Mouse (Mus musculus) hindbrain, embryonic 10.5 days (tissue): ENCODE data around the gene Paqr6. TPM values are rescaled to one million over a fixed set of nuclear protein-coding genes. Genes with fewer than 3 reads are reported as not detected.
A peak's percentile ranks its signal among the peaks of the same experiment; 100 is the strongest.

Source experiments
- DNase-seq: peaks from one replicate; pipeline ENCODE4 v3.0.0-alpha.2; 2017; ENCODE audit warnings: low spot score
- H3K27ac ChIP-seq: fragments of 300-500 bp; sonication (generic); 2 replicates; pipeline ENCODE4 v1.5.1; 2016; ENCODE audit warnings: mild to moderate bottlenecking, moderate library complexity
- H3K27me3 ChIP-seq: fragments of 300-500 bp; sonication (generic); 2 replicates; pipeline ENCODE4 v1.6.1; 2016; ENCODE audit warnings: mild to moderate bottlenecking; ENCODE audit not compliant: poor library complexity, insufficient read depth, severe bottlenecking
- H3K36me3 ChIP-seq: fragments of 300-500 bp; sonication (generic); 2 replicates; pipeline ENCODE4 v1.6.1; 2016; ENCODE audit warnings: mild to moderate bottlenecking, moderate library complexity
- H3K4me1 ChIP-seq: fragments of 300-500 bp; sonication (generic); replicated peaks from 2 replicates; pipeline ENCODE4 v1.6.1; 2016; ENCODE audit warnings: mild to moderate bottlenecking
- H3K4me3 ChIP-seq: fragments of 300-500 bp; sonication (generic); 2 replicates; pipeline ENCODE4 v1.5.1; 2016; ENCODE audit warnings: mild to moderate bottlenecking, moderate library complexity
- H3K9me3 ChIP-seq: fragments of 300-500 bp; sonication (generic); 2 replicates; pipeline ENCODE4 v1.6.1; 2016; ENCODE audit warnings: mild to moderate bottlenecking, moderate library complexity
- WGBS: fragments of 180-500 bp; shearing (Covaris S2); methylation state at CpG from one replicate; pipeline ENCODE4 v1.1.7; 2016; 5-methylcytosine and 5-hydroxymethylcytosine counted together
- polyA plus RNA-seq: library from polyadenylated mRNA; unstranded; fragments of >200 nt; fragmentation: Nextera tagmentation; extraction: Ambion mirVana; gene quantifications from 2 replicates; pipeline ENCODE4 v1.2.1, GENCODE M21; 2016

Gene Paqr6
- polyA plus RNA-seq, 1 experiment from 2014 or later, result 0.86 TPM

DNA sequence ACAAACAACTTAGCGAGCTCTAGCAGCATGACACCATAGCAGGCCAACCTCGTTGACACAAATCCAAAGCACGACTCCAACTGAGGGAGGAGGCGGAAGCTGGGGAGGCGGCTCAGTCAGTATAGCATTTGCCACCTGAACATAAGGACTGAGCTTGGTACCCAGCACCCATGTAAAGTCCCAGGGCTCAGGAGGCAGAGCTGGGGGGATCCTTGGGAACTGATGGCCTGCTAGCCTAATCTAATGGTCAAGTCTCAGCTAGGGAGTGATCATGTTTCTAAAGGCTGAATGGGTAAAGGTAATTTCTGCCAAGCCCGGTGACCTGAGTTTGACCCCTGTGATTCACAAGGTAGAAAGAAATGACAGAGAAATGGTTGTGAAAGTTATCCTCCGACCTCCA is 43.1 kb downstream of the Paqr6 start:
- WGBS, result 62% methylated on average over 7 of the region's 7 CpGs
- H3K27ac ChIP-seq, result no peak overlapping the region
- DNase-seq, result no peak

GRCm38 (mm10) chr3:88408953-88409352 is 44.6 kb downstream of the Paqr6 start:
- Histone ChIP-seq H3K27ac (peak overlapping the region; percentile 98), H3K4me1 (peaks cover 38% of the 10 kb centered on the region), H3K36me3 (peaks cover 35% of the 10 kb centered on the region), H3K4me3 (peak overlapping the region; percentile 89), H3K27me3 (no peaks in the 10 kb centered on the region), H3K9me3 (no peaks in the 10 kb centered on the region)
- 68% methylated on average over 5 of the region's 5 CpGs for WGBS
- no peak for DNase-seq

More for the DNA sequence above, 43.1 kb downstream of the Paqr6 start:
- Histone ChIP-seq H3K4me1 (peaks cover 38% of the 10 kb centered on the region), H3K4me3 (no peak overlapping the region), H3K9me3 (no peaks in the 10 kb centered on the region), H3K36me3 (peaks cover 35% of the 10 kb centered on the region), H3K27me3 (no peaks in the 10 kb centered on the region)

DNA sequence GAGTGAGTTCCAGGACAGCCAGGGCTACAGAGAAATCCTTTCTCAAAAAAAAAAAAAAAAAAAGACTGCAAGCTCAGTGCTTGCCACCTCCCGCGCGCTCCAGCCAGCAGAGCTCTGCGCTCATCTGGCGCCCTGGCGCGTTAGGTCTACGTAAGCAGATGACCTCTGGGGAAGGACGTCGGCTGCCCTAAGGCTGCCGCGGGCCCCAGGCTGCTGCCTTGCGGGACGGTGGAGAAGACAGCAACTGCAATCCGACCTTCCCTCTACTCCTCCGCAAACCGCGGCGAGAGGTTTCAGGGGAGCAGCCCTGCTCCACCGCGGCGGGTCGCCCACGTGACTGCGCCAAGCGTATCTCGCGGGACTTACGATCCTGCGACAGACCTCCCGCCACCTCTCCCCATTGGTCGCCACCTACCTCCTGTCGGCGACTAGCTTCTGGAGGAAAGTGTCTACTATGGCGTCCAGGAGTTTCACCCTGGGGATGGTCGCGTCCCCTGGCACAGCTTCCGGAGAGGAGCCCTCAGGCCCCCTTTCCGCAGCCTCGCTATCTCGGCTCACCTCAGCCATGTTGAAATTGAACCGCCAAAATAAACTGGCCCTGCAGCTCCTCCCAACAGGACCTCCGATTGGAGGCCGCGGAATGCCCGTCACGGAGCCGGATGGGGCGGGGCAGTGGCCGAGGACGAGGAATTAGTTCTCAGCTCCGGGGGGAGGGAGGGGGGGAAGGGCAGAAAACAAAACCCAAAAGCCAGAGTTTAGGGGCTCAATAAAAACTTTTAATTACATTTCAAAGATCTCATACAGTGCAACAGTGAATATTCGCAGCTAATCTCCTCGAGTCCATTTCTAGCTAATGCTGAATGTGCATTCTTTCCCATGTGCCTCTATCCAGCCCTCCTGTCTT is 45.6 kb downstream of the Paqr6 start, which contains the start of gene Pmf1:
TSS of gene Pmf1 (minus strand) at position 591 of the 904 bp plus-strand sequence.
- Histone ChIP-seq H3K4me3 (peak within 1 kb of the TSS; percentile 89), H3K27me3 (no peaks in the 10 kb centered on the region), H3K4me1 (peaks cover 38% of the 10 kb centered on the region), H3K27ac (peak within 1 kb of the TSS; percentile 98), H3K9me3 (no peaks in the 10 kb centered on the region), H3K36me3 (peaks cover 37% of the 10 kb centered on the region)
- under 1% methylated on average over 54 of the region's 54 CpGs for WGBS
- DNase-seq, result peak; percentile 94

DNA sequence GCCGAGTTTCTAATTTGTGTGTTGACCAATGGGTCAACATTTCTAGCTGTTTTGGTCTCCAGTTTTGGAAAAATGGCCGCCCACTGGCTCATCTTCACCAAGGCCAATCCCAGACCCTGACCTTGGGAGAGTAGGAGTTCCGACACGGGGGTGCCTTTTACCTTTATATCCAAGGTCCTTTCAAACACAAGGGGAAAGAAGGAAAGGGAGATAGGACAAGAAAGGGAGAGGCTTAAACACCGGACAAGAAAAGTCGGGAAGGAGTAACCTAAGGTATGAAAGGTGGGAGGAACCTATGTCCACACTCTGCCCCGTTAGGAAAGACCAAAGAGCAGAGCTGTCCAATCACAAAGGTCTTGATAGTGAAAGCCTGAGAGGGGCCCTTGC is 46.3 kb downstream of the Paqr6 start:
- Histone ChIP-seq H3K27ac (peak overlapping the region; percentile 98), H3K36me3 (peaks cover 42% of the 10 kb centered on the region), H3K4me1 (peaks cover 38% of the 10 kb centered on the region), H3K4me3 (peak overlapping the region; percentile 89), H3K9me3 (no peaks in the 10 kb centered on the region), H3K27me3 (no peaks in the 10 kb centered on the region)
- DNase-seq, result no peak
- 32% methylated on average over 7 of the region's 7 CpGs for WGBS

GRCm38 (mm10) chr3:88411681-88412080 is 47.3 kb downstream of the Paqr6 start:
- Histone ChIP-seq H3K27ac (no peak overlapping the region), H3K36me3 (peaks cover 52% of the 10 kb centered on the region), H3K4me3 (no peak overlapping the region), H3K9me3 (no peaks in the 10 kb centered on the region), H3K4me1 (peaks cover 38% of the 10 kb centered on the region), H3K27me3 (no peaks in the 10 kb centered on the region)
- DNase-seq, result no peak
- WGBS, result 96% methylated on average over 4 of the region's 4 CpGs

DNA sequence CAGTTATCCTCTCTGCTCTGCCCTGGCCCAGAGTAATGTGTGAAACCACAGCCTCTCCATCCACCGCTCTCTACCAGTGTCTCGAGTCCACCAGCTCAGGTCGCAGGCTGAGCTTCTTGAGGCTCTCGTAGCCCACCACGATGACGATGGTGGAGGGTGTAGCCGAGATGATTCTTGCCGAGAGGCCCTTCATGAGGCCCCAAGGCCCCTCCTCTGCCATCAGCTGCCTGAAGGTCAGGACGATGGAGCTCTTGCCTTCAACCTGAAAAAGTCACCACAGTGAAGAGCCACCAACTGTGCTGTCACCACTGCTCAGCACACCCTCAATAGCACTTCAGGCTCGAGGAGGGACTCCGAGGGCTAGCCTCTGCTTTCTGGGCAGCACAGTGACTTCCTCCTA is 48.3 kb downstream of the Paqr6 start:
- WGBS, result 90% methylated on average over 11 of the region's 11 CpGs
- no peaks in the 10 kb centered on the region for H3K27me3 ChIP-seq
- H3K36me3 ChIP-seq, result peaks cover 62% of the 10 kb centered on the region
- H3K9me3 ChIP-seq, result no peaks in the 10 kb centered on the region
- H3K4me3 ChIP-seq, result no peak overlapping the region
- H3K27ac ChIP-seq, result no peak overlapping the region
- peaks cover 30% of the 10 kb centered on the region for H3K4me1 ChIP-seq
- no peak for DNase-seq

GRCm38 (mm10) chr3:88415668-88416067 is 51.3 kb downstream of the Paqr6 start:
- WGBS, result 87% methylated on average over 4 of the region's 4 CpGs
- H3K36me3 ChIP-seq, result peaks cover 92% of the 10 kb centered on the region
- no peak for DNase-seq
- peaks cover 12% of the 10 kb centered on the region for H3K4me1 ChIP-seq
- H3K27me3 ChIP-seq, result no peaks in the 10 kb centered on the region
- no peaks in the 10 kb centered on the region for H3K9me3 ChIP-seq
- H3K27ac ChIP-seq, result no peak overlapping the region
- no peak overlapping the region for H3K4me3 ChIP-seq

DNA sequence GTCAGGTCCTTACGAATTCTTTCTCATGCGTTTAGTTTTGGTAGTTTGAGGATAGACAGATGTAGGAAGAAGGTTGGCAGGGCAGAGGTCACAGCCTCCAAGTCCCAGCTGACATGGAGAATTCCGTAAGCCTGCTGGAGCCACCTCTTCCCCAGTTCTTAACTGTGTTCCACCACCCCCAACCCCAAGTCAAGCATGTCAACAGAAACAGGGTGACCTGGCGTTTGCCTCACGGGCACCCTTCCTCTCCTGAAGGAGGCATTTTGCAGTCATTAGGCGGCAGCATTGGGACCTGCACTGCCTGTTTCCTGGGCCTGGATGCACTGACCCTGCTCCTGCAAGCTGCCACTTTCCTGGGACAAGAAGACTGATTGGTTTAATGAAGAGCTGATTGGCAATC is 53.6 kb downstream of the Paqr6 start:
- peaks cover 78% of the 10 kb centered on the region for H3K36me3 ChIP-seq
- WGBS, result 88% methylated on average over 6 of the region's 6 CpGs

More for the DNA sequence above, 53.6 kb downstream of the Paqr6 start:
- peaks cover 20% of the 10 kb centered on the region for H3K4me1 ChIP-seq
- H3K4me3 ChIP-seq, result no peak overlapping the region
- no peak overlapping the region for H3K27ac ChIP-seq
- DNase-seq, result no peak
- no peaks in the 10 kb centered on the region for H3K9me3 ChIP-seq
- no peaks in the 10 kb centered on the region for H3K27me3 ChIP-seq

Other genes with a start within 250 kb of the Paqr6 start
- 10.2 and 15.1 TPM in 2 replicates for gene Mef2d, start 222.2 kb upstream of the Paqr6 start, polyA plus RNA-seq
- not detected in 2 replicates for gene Rhbg, start 109.9 kb upstream of the Paqr6 start, polyA plus RNA-seq
- gene Gm38392, start 77.4 kb upstream of the Paqr6 start, polyA plus RNA-seq, result not detected in 2 replicates
- gene Tsacc, start 67.6 kb upstream of the Paqr6 start, polyA plus RNA-seq, result 14.4 and 15.4 TPM in 2 replicates
- gene Cct3, start 67.5 kb upstream of the Paqr6 start, polyA plus RNA-seq, result 755 and 805 TPM in 2 replicates
- 150 and 157 TPM in 2 replicates for gene Glmp, start 39.6 kb upstream of the Paqr6 start, polyA plus RNA-seq
- gene Tmem79, start 28.4 kb upstream of the Paqr6 start, polyA plus RNA-seq, result 1.5 and 2.7 TPM in 2 replicates
- 84.1 and 87.8 TPM in 2 replicates for gene Smg5, start 28.3 kb upstream of the Paqr6 start, polyA plus RNA-seq
- gene Bglap3, start 8.2 kb downstream of the Paqr6 start, polyA plus RNA-seq, result 0.12 TPM in 1 of 2 replicates, not detected in the other
- gene Bglap2, start 14.1 kb downstream of the Paqr6 start, polyA plus RNA-seq, result not detected in 2 replicates
- not detected in 2 replicates for gene Bglap, start 19.9 kb downstream of the Paqr6 start, polyA plus RNA-seq
- gene Pmf1, start 45.7 kb downstream of the Paqr6 start, polyA plus RNA-seq, result 157 and 167 TPM in 2 replicates
- gene Slc25a44, start 60.6 kb downstream of the Paqr6 start, polyA plus RNA-seq, result 19.2 and 20.3 TPM in 2 replicates
- gene Sema4a, start 96.6 kb downstream of the Paqr6 start, polyA plus RNA-seq, result 3.8 and 8.6 TPM in 2 replicates
- 13.4 and 24.0 TPM in 2 replicates for gene Lmna, start 145.4 kb downstream of the Paqr6 start, polyA plus RNA-seq
- 30.7 and 31.0 TPM in 2 replicates for gene Mex3a, start 167.8 kb downstream of the Paqr6 start, polyA plus RNA-seq
- gene Rab25, start 183.7 kb downstream of the Paqr6 start, polyA plus RNA-seq, result 2.1 and 2.9 TPM in 2 replicates
- 173 and 180 TPM in 2 replicates for gene Lamtor2, start 188.5 kb downstream of the Paqr6 start, polyA plus RNA-seq
- gene Ubqln4, start 189.2 kb downstream of the Paqr6 start, polyA plus RNA-seq, result 69.0 and 72.5 TPM in 2 replicates
- 207 and 220 TPM in 2 replicates for gene Ssr2, start 211.3 kb downstream of the Paqr6 start, polyA plus RNA-seq
- 111 and 123 TPM in 2 replicates for gene Arhgef2, start 241.4 kb downstream of the Paqr6 start, polyA plus RNA-seq